Comparison of ENCODE assay signal across 28 mouse cellular contexts in the genomic region with DNA sequence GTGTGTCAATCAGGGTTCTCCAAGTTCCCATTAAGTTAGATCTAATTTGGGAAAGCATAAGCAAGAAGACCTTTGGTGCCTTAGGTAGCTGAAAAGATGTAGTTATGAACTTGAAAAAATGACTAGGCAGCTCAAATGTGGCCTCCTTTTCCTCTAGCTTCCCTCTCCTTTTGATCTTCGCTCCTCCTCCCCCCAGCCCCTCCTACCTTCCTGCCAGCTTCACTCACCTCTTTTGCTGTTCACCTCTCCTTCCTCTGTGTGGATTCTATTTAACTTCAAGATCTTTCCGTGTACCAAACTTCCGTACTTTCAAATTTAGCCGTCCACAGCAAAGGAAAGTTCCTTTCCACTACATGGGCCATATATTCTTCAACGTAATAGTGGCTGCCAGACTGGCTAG. TPM values are rescaled to one million over a fixed set of nuclear protein-coding genes. Genes with fewer than 3 reads are reported as not detected.
A peak's percentile ranks its signal among the peaks of the same experiment; 100 is the strongest.
DNase-seq lines count a peak whose midpoint lies in the region; ATAC-seq and TF ChIP-seq lines count a peak whose summit lies in the region.
"Had no signal": no experiment of that assay in that cellular context is flagged by ENCODE, and none has a peak within 500 bp of the region (broad histone marks: within the 10 kb centered on the region; RNA-seq: fewer than 3 reads in every experiment).

No protein-coding gene starts in this region.

- intact Hi-C loops in gastrocnemius, adult 2 months (cut with DNase I) = no loop called here

- TF ChIP-seq CTCF in gastrocnemius, adult 2 months (IDR thresholded peaks at IDR 0.05) = no peak

- ATAC-seq in CD4-positive, CD25-positive, alpha-beta regulatory T cell, adult 4 months = no peak
- peak; percentile 54 for ATAC-seq in activated CD4-positive, CD25-positive, alpha-beta regulatory T cell, adult 4 months
- ATAC-seq: forebrain, embryonic 15.5 days; hindbrain, postnatal 0 days; Patski had no signal

- no peak overlapping the region for H3K4me3 ChIP-seq in gastrocnemius, adult 2 months
- H3K4me3 ChIP-seq: embryonic facial prominence, embryonic 10.5 days; embryonic facial prominence, embryonic 13.5 days; erythroblast, embryonic 14.5 days; forebrain, embryonic 12.5 days; forebrain, embryonic 15.5 days; heart, adult 2 months; heart, embryonic 10.5 days; heart, embryonic 13.5 days had no signal

- peak; percentile 44 for DNase-seq in CD4-positive, CD25-positive, alpha-beta regulatory T cell, adult 2 months (ENCODE audit: low read depth, low spot score)
- peak; percentile 29 for DNase-seq in thymus, postnatal 0 days (ENCODE audit: low spot score)
- peak; percentile 10 to 13 for DNase-seq in thymus, postnatal 36 days
- no peak for DNase-seq in gastrocnemius, adult 2 months
- DNase-seq in embryo, embryonic 9.5 days (ENCODE audit: extremely low spot score) = no peak
- no peak for DNase-seq in right cerebral cortex, adult 2 months (ENCODE audit: low spot score in 2 of 2)
- DNase-seq: adrenal gland, adult 8-10 months; adrenal gland, postnatal 25 days; cerebellum, adult 2 months; cerebellum, adult 9-11 months; cerebellum, postnatal 25 days; gastrocnemius, postnatal 10 days; gastrocnemius, postnatal 36 days; heart, adult 2 months; heart, postnatal 14 days; heart, postnatal 4 days had no signal

- no peak overlapping the region for H3K27ac ChIP-seq in gastrocnemius, adult 2 months
- H3K27ac ChIP-seq: embryonic facial prominence, embryonic 10.5 days; embryonic facial prominence, embryonic 13.5 days; forebrain, embryonic 12.5 days; forebrain, embryonic 15.5 days; heart, adult 2 months; heart, embryonic 10.5 days; heart, embryonic 13.5 days; hindbrain, embryonic 14.5 days; hindbrain, postnatal 0 days had no signal

RNA-seq across cellular contexts. Expression of a gene that starts 17.9 kb away (rescaled TPM):
- polyA plus RNA-seq in CD4-positive, CD25-positive, alpha-beta regulatory T cell, adult 4 months (2017; shearing (Covaris generic)) = not detected
- 1 to 10 TPM in 1 of 2 experiments, under 1 TPM in 1; 0.24 to 1.5 TPM for polyA plus RNA-seq in activated CD4-positive, CD25-positive, alpha-beta regulatory T cell, adult 4 months (2017; shearing (Covaris generic))
- polyA plus RNA-seq in thymus, postnatal 0 days (2015; fragmentation: Nextera tagmentation; extraction: Ambion mirVana) = 1.2 and 1.3 TPM in 2 replicates
- 1 to 10 TPM in 1 of 2 experiments, under 1 TPM in 1; 0.87 to 3.4 TPM for total RNA-seq in gastrocnemius, adult 2 months (2021)
- polyA plus RNA-seq: Patski had no signal

Comparison
In these comparisons a context has a peak if more than half of its experiments do, and no peak if none do; other contexts are left out.
1. DNase-seq: peak in CD4-positive, CD25-positive, alpha-beta regulatory T cell, adult 2 months (single experiment), thymus, postnatal 0 days (single experiment) and thymus, postnatal 36 days (2 of 2); none in gastrocnemius, adult 2 months (single experiment), embryo, embryonic 9.5 days (single experiment) and right cerebral cortex, adult 2 months (0 of 2).